Mouse (Mus musculus): ENCODE results near the gene Fbxl2.

Fbxl2 gene

DNA sequence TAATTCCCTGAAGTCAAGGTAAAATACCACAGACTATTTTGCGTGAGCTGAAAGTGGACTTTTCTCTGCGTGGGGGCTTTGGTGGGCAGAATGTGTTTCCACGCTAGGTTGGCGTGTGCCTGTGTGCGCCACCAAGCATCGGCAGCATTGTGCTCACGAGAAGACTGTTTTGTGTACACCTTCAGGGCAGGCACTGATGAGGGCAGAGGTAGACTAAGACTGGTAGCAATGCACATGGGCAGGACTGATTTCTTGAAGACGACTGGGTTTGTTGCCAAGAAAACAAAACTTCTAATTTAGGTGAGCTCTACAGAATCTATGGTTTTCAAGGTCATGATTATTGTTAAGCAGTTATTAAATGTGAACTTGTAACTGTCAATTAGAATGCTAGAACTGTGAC, 76.6 kb downstream of the Fbxl2 start:
- no peak for DNase-seq

DNA sequence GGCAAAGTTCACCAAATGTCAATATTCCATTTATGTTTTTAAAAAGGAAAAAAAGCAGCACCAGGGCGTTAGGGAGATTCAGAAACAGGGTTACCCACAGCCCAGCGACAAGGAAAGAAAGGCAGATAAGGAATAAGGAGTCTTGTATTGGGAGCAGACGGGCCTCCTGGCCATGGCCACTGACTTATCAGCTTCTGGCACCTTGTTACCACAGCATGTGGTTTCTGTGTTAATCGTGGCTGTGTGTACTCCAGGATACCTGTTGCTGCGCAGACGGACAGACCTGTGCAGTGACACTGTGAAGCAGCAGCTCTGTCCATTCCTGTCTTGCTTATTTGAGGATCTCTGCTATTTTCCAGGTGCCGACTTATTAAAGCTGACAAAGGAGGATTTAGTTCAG, 77.0 kb downstream of the Fbxl2 start:
- no peak for DNase-seq

- DNase-seq = no peak
Measured at GRCm38 (mm10) chr9:113966838-113967237, 79.2 kb downstream of the Fbxl2 start.

GRCm38 (mm10) chr9:113964415-113964814, 81.6 kb downstream of the Fbxl2 start:
- no peak for DNase-seq

- DNase-seq = no peak
Measured at GRCm38 (mm10) chr9:113963718-113964117, 82.3 kb downstream of the Fbxl2 start.

DNA sequence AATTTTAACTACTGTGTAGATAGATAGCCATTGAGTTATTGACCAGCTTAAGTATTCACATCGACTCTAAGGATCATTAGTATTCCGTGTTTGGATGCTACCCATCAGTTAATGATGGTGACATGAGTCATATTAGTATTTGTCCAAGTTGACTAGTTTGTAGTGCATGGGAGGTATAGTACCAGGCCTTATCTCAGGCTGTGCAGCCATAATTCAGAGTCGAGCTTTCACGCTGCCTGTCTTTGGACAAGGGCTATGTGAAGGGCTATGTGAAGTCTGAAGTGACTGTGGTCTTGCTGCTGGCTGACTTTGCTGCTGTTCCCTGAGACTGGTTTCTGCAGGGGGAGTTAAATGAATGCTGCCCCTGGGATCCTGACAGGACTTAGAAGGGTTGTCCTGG, 88.2 kb downstream of the Fbxl2 start:
- DNase-seq = no peak

GRCm38 (mm10) chr9:113947216-113947615, 98.8 kb downstream of the Fbxl2 start:
- no peak for DNase-seq

DNA sequence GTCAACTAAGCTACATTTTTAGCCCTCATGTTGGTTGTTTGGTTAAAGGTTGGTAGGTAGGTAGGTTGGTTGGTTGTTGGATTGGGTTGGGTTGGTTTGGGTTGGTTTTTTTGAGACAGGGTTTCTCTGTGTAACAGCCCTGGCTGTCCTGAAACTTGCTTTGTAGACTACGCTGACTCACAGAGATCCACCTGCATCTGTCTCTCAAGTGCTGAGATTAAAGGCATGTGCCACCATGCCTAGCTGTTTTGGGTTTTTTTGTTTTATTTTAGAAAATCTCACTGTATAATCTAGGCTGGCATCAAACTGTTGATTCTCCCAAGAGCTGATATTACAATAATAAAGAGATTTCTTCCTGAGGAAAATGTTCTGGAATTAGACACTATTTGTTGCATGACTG, 102.6 kb downstream of the Fbxl2 start:
- DNase-seq = no peak

DNA sequence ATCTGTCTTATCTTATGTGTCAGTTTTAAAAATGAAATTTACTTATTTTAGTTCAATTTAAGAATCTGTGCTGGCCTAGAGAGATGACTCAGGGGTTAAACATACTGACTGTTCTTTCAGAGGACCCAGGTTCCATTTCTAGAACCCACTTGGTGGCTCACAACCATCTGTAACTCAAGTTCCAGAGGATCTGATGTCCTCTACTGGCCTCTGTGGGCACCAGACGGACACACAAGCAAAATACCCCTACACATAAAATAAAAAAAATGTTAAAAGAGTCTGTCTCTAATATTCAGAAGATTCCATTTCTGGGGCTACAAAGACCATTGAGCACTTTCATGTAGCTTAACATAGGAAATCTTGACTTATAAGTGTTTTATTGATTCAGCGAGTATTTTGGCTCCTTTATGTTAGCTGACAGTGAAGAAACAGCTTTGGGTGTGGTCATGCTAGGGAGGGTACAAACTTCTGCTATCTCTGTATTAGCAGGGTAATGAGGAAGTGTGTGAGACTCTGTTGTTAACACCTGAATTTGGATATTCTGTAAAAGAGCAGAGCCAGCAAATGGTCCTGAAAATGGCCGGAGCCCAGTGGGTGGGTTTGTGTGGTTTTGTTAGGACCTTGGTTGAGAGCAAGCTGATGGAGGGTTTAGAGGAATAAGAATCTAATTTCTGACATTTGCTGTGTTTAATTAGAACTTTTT, 104.7 kb downstream of the Fbxl2 start:
- DNase-seq = no peak

- DNase-seq = no peak
Measured at GRCm38 (mm10) chr9:113939063-113939850, 106.7 kb downstream of the Fbxl2 start.

DNA sequence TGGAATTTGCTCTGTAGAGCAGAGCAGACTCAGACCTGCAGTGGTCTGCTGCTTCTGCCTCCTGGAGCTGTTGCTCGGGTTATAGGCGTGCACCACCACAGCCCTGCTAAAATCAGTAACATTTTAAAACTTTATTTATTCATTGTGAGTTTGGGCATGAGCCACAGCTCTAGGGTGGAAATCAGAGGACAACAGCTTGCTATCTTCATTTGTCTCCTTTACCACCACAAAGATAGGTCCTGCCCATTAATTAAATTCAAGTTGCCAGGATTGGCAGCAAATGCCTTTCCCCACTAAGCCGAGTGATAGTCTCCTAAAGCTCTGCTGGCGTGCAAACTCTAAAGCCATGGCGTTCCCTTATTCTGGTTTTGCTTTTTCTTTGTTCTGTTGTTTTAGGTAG, 110.4 kb downstream of the Fbxl2 start:
- no peak for DNase-seq

- peak; percentile 16 for DNase-seq
Measured at GRCm38 (mm10) chr9:113932501-113932900, 113.5 kb downstream of the Fbxl2 start.

GRCm38 (mm10) chr9:113932100-113932470, 113.9 kb downstream of the Fbxl2 start:
- peak; percentile 42 for DNase-seq

DNA sequence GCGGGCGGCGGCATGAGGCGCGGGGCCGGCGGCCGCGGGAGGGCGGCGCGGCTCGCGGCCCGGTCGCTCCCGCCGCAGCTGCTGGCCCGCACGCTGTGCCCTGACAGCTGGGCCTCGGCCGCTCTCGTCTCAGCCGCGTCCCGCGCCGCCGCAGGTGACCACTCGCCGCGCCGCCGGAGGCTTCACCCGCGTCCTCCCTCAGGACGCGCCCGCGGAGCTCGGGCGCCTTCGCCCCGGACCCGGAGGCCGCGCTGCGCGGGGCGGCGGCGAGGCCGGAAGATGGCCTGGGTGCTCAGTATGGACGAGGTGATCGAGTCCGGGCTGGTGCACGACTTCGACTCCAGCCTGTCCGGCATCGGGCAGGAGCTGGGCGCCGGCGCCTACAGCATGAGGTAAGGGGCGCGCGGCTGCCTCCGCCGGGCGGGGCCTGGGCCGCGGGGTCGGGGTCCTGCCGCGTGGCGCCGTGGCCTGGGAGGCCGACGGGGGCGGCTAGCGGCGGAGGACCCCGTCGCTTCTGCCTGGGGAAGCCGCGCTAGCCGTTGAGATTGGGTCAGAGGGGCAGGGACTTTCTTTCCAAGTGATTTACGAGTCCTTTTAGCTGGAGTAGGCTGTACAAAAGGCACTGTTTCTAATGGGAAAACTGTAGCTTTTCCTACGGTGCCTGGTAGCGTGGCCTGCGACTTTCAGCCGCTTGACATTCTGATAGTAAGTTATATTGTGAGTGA, 114.5 kb downstream of the Fbxl2 start:
- peak; percentile 64 for DNase-seq

GRCm38 (mm10) chr9:113930534-113931374, 115.2 kb downstream of the Fbxl2 start, which contains the start of gene Ubp1:
Ubp1 (plus strand) TSS chr9:113930934.
- DNase-seq = peak; percentile 97

DNA sequence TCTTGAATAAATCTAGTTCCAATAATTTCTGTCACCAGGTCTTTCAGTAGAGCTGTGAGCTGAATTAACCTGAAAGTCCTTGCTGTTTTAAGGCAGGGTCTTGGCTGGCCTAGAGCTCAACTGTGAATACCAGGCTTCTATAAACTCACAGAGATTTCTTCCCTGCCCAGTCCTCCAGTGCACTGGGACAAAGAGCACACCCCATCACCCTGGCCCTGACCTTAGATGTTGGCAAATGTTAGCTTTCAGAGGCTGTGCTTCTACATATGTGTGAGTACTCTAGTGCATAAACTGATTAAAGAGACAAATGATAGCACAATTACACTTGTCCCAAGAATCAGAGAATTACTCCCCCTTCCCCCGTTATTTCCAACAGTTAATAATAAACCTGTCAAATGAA, 116.3 kb downstream of the Fbxl2 start:
- no peak for DNase-seq

DNA sequence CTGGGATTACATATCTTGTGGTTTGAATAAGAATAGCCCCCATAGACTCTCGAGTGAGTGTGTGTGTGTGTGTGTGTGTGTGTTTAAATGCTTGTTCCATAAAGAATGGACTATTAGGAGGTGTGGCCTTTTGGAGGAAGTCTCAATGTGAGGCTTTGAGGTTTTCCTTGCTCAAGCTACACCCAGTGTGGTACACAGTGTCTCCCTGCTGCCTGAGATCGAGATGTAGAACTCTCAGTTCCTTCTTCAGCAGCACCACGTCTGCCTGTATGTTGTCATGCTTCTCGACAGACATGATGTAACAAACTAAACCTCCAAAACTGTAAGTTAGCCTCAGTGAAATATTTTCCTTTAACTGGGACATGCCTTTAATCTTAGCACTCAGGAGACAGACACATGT, 117.4 kb downstream of the Fbxl2 start:
- DNase-seq = no peak

GRCm38 (mm10) chr9:113924883-113925282, 121.1 kb downstream of the Fbxl2 start:
- no peak for DNase-seq

DNA sequence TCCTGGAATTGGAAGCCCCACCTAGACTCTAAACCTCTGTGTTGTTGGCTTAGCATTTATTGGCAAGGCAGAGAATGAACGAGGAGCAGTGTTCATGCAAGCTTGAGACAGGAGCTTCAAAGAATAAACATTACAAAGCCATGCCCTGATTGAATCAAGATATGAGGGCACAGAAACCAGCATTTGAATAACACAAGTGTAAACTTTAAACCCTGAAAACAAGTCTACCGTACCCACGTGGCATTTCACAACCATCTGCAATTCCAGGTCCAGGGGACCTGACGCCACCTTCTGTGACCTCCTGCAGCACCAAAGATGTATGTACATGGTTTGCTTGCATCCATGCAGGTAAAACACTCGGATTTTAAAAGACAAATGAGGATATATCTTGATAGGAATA, 123.3 kb downstream of the Fbxl2 start:
- DNase-seq = no peak

DNA sequence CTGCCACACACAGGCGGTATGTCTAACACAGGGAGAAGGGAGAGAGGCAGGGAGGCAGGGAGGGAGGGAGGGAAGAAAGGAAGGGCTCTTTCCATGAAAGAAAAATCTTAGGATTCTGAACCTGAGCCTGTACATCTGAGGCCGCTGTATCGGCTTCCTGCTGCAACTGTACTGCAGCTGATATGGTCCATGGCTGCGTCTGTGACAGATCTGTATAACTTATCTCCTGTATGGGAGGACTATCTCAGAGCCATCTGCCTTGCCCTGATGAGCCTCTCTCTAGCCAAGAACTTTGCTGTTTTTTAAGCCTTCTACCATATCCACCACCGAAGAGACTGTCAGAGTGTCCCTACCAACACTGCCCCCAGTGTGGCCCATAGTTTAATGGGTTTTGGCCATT, 130.2 kb downstream of the Fbxl2 start:
- no peak for DNase-seq

Measured in embryo, embryonic 11 days (tissue).